Mouse (Mus musculus) layer of hippocampus, adult 2 months (tissue): ENCODE results near the gene Pla2g6. TPM values are rescaled to one million over a fixed set of nuclear protein-coding genes. Genes with fewer than 3 reads are reported as not detected.

ENCODE experiments used
- DNase-seq, 2 experiments: peaks; one replicate each; pipeline ENCODE4 v3.0.0; 2022; ENCODE audit warnings: low spot score in 2 of 2
- H3K27ac ChIP-seq: fragments of 200-600 bp; 2 replicates; pipeline ENCODE4 v1.8.1; 2022
- H3K4me3 ChIP-seq: fragments of 200-600 bp; 2 replicates; pipeline ENCODE4 v1.8.1; 2022; ENCODE audit warnings: mild to moderate bottlenecking
- CTCF ChIP-seq: fragments of 200-600 bp; conservative IDR thresholded peaks from 2 replicates; pipeline ENCODE4 v1.8.1; 2022; ENCODE audit warnings: antibody characterized with exemption, mild to moderate bottlenecking, moderate library complexity
- total RNA-seq, 2 experiments: library from RNA; stranded (reverse); gene quantifications; 2 replicates each; pipeline ENCODE4 v1.2.3; 2021

The Pla2g6 gene
- total RNA-seq, 2 experiments from 2014 or later, result 23.8 to 23.9 TPM

DNA sequence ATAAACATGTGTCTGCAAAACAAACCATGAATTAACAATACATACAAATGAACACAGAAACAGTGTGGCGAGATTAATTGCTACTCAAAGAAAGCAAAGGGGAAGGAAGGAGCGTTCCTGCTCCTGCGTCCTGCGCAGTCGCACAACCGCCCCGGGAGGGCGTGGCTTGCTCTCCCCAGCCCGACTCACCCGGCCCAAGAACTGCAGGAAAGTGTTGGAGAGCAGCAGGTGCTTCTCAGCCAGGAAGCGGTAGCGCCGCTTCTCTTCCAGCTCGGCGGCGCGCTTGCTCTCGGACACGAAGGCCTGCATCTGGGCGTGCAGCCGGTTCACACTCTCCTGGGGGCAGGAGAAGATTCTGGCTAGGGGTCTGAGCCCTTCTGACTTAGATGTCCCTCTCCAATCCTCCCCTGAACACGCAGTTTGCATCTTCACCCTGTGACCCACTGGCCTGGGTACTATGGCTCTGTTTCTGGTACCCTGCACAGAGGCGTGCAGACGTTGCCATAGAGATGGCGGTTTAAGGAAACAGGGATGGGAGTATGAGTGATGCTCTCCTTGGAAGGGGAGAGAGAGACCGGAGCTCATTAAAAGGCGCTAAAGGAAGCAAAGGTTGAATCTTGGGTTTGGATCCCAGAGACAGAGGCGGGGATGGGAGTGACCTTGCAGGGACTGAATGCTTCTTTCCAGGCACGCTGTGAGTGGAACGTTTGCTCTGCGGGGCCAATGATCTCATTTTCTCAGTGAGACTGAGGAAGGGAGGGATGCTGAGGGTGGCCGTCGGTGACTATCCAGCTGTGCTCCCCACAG lies 57.7 kb downstream of the Pla2g6 start:
- DNase-seq, result peak in 1 of 2 experiments; percentile 53
- peak; percentile 15 for TF ChIP-seq CTCF
- peak overlapping the region; percentile 55 for H3K4me3 ChIP-seq
- no peak overlapping the region for H3K27ac ChIP-seq

DNA sequence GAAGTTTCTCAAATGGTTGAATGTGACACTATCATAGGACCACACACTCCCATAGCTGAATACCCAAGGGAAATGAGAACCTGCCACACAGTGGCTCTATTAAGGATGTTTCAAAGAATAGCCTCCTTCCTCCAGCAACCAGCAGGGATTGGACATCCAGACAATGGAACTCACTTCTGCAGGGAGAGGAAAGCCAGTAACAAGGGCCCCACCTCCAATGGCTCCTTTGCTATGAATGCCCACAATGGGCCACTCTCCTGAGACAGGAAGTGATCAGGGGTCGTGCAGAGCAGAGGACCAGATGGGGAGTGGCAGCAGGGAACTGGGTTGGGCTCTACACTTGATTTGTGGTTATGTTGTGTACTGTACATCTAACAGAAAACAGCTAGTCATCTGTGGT lies 59.7 kb downstream of the Pla2g6 start:
- DNase-seq, result no peak
- H3K4me3 ChIP-seq, result no peak overlapping the region
- TF ChIP-seq CTCF, result no peak
- no peak overlapping the region for H3K27ac ChIP-seq

DNA sequence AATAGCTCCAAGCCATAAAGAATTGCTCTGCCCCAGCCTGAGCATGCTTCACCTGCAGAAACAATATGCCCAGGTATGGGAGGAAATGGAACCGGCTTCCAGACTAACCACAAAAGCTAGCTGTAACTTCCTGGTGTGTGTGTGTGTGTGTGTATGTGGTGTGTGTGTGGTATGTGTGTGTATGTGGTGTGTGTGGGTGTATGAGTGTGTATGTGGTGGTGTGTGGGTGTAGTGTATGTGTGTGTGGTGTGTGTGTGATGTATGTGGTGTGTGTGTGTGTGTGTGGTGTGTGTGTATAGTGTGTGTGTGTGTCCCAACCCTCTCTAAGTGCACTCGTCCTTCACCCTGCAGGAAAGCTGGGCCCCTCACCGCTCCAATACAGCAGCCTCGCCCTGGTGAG lies 62.8 kb downstream of the Pla2g6 start:
- Histone ChIP-seq H3K27ac (no peak overlapping the region), H3K4me3 (no peak overlapping the region)
- no peak for TF ChIP-seq CTCF
- DNase-seq, result no peak

DNA sequence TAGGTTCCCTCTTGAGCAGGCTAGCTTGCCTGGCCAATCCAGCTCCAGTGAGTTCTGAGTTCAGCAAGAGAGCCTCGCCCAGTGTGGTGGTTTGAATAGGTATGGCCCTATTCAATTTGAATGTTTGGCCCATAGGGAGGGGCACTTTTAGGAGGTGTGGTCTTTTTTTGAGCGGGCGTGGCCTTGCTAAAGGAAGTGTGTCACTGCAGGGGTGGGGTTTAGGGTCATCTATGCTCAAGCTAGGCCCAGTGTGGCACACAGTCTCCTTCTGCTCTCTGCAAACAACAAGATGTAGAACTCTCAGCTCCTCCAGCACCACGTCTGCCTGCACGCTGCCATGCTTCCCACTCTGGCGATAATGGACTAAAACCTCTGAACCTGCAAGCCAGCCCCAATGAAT lies 64.5 kb downstream of the Pla2g6 start:
- no peak overlapping the region for H3K27ac ChIP-seq
- no peak for DNase-seq
- no peak for TF ChIP-seq CTCF

DNA sequence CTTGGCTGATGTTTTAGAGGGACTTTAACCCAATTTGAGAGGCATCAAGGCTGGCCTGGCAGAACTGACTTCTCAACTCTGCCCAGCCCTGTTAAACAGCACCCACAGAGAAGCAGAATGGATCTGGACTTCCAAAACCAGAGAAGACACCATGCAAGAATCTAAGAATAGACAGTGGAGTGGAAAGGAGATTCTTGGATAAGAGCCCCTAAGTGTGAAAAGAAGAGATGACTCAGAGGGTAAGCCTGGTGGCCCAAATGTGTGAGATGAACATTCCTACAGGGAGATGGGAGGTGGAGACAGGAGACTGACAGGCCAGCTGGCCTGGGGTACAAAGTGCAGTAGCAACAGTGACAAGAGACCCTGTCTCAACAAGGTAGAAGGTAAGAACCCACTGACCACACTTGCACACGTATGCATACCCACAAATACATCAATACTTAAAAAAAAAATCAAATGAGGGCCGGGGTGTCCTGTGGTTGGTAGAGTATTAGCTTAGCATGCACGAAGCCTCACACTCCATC lies 65.3 kb downstream of the Pla2g6 start:
- no peak overlapping the region for H3K27ac ChIP-seq
- no peak for DNase-seq
- TF ChIP-seq CTCF, result no peak
- H3K4me3 ChIP-seq, result no peak overlapping the region

More for the DNA sequence above, 64.5 kb downstream of the Pla2g6 start:
- H3K4me3 ChIP-seq, result no peak overlapping the region

DNA sequence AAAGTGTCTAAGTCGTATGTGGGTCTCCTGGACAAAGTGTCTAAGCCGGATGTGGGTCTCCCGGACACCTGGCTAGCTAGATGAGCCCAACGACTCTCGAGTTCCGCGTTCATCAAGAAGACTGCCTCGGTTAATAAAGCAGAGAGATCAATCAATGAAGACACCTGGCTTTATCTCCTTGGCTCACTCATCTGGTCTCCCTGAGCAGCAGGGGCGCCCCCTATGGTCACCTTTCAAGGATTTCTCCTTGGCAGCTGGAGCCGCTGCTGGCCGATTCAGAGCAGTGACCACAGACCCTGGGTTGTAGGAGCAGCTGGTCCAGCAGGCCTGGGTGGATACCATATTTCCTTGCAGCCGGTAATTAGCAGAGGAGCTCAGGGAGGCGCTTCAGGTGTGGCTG lies 65.8 kb downstream of the Pla2g6 start:
- DNase-seq, result no peak
- TF ChIP-seq CTCF, result peak; percentile 64
- Histone ChIP-seq H3K27ac (no peak overlapping the region), H3K4me3 (no peak overlapping the region)

DNA sequence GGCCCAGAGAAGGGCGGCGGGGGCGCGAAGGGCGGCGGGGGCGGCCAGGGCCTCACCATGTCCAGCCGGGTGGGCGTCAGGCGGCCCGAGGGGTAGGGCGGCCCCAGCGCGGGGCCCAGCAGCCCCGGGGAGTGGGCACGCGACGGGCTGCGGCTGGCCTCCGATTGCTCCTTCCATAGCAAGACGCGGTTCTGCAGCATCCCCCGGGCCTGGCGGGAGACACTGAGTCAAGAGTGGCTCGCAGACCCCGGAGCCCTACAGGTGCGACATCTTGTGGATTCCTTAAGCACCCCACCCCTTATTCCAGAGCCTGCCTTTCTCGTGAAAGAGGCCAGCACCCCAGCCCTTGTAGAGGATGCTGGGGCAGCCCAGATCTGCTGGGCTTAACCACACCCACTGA lies 66.4 kb downstream of the Pla2g6 start:
- peak overlapping the region; percentile 57 for H3K4me3 ChIP-seq
- no peak for TF ChIP-seq CTCF
- DNase-seq, result no peak
- H3K27ac ChIP-seq, result no peak overlapping the region

DNA sequence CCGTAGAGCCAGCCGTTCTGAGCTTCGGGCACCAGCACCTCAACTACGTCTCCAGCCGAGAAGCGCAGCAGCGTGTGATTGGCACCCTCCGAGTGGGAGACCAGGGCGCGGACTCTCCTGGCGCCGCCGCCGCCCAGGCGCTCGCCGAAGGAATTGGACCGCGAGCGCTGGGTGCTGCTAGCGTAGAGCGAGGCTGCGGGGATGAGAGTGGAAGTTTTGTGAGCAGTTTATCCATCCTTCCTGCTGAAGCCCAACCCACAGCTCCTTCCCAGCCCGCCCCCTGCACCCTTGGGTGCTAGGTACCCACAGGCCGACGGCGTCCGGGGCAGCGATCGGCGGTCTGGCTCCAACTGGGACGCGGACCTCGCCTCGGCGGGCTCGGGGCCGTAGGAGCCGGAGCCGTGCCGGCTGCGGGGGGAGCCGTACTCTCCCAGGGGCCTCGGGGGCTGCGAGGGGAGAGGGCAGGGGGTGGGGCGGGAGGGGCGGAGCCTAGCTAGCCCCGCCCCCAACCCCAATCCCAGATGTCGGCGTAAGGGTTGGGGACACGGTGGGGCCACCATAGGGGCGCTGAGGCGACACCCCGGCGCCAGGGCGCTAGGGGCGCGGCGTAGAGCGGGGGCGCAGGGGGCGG lies 67.0 kb downstream of the Pla2g6 start:
- no peak overlapping the region for H3K27ac ChIP-seq
- peak in 1 of 2 experiments; percentile 34 for DNase-seq
- no peak for TF ChIP-seq CTCF
- H3K4me3 ChIP-seq, result peak overlapping the region; percentile 57

DNA sequence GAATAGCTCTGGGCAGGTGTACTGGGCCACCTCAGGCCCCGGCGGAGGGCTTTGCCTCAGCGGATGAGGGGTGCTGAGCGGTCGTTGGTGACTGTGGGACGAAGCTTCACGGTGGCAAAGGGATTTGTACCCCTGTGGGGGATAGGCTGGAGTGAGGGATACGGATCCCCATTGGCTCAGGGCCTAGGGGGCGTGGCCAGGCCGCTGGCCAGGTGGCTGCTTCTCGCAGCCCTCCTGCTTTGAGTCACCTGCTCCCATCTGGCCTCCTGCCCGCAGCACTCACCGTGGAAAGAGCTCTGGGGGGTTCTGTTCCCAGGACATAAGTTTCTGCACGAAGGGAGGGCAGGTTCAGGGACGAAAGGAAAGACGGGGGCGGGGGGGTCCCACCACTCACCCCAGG lies 69.7 kb downstream of the Pla2g6 start:
- TF ChIP-seq CTCF, result no peak
- no peak overlapping the region for H3K4me3 ChIP-seq
- H3K27ac ChIP-seq, result no peak overlapping the region
- no peak for DNase-seq

DNA sequence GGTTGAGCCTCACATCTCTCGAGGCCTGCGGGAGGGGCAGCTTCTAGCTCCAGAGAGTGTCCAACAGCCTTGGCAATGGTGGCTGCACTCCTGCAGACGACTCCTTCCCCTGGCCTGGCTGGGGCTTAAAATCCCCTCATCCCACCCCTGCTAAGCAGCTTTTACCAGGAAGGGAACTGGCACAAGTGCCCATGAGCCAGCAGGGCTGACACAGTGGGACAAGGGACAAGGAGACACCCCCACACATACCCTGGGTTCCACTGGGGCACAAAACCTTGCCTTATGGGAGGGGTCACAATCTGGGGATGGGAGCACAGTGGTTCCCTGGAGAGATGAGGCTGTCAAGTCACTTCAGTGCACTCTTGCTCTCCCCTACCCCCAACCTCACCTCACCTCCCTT lies 73.5 kb downstream of the Pla2g6 start, which contains the start of gene Slc16a8:
Gene Slc16a8, minus strand, starts transcription at position 101 of the 400 bp plus-strand sequence.
- TF ChIP-seq CTCF, result no peak
- H3K27ac ChIP-seq, result no peak within 1 kb of the TSS
- no peak for DNase-seq
- H3K4me3 ChIP-seq, result no peak within 1 kb of the TSS

DNA sequence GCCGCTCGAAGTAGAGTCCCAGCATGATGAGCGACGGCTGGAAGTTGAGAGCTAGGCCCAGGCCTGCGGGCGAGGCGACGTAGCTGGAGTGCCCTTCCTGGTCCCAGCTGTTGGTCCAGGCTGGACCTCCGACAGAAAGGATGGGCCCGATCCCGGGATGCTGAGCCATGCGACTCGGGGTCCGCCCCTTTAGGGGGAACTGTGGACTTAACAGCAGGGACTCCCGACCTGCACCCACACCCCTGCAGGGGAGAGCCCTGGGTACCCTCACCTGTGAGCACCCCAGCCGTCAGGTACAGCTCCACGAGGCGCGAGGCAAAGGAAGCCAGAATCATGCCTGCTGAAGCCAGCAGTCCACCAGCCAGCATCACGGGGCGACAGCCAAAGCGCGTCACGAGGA lies 75.6 kb downstream of the Pla2g6 start:
- no peak for DNase-seq
- no peak for TF ChIP-seq CTCF
- H3K4me3 ChIP-seq, result peak overlapping the region; percentile 47
- no peak overlapping the region for H3K27ac ChIP-seq

DNA sequence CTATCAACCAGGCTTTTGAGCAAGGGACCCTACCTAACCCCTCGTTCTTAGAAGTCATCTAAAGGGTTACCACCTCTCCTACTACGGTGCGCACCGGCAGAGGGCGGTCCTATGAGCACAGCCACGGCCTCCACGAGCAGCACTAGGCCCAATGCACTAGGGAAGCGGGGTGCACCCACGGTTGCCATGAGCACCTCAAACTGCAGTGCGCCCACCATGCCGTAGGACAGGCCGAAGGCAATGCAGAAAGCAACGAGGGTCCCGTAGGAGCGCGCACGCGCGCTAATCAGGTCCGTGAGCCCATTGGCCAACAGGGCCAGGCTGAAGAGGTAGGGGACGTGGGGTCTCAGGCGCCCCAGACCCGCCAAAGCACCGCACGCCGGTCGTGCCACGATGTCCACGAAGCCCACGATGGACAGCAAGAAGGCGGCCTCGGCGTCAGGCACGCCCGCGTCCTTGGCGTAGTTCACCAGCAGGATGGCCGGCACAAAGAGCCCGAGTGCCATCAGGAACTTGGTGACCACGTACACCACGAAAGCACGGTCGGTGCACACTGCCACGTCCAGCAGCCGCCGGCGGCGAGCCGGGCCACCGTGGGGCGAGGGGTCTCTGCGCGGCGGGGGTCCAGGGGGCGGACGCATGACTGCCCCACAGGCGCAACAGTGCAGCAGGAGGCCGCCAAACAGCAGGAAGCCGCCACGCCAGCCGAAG lies 76.3 kb downstream of the Pla2g6 start:
- TF ChIP-seq CTCF, result peak; percentile 47
- H3K4me3 ChIP-seq, result peak overlapping the region; percentile 47
- H3K27ac ChIP-seq, result no peak overlapping the region; the same call in 1 of the 2 replicates
- DNase-seq, result peak in 1 of 2 experiments; percentile 33

DNA sequence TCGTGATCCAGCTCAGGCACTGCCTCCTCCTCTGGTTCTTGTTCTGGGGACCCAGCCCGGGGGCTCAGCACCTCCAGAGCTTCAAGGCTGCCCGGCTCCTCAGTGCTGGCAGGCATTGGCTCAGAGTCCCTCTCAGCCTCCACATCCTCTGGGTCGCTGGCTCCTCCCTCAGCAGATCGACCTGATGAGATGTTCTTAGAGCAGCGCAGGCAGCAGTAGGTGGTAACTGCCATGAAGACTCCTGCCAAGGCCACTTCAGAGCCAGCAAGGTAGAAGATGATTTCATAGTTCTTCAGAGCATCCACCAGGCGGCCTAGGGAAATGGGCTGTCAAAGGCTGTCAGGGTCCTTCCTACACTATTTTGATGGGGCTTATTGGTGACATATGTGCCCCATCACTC lies 77.0 kb downstream of the Pla2g6 start:
- no peak for TF ChIP-seq CTCF
- Histone ChIP-seq H3K27ac (no peak overlapping the region), H3K4me3 (no peak overlapping the region)
- DNase-seq, result no peak
